Mouse (Mus musculus): ENCODE results near the gene Map2k6.

DNA sequence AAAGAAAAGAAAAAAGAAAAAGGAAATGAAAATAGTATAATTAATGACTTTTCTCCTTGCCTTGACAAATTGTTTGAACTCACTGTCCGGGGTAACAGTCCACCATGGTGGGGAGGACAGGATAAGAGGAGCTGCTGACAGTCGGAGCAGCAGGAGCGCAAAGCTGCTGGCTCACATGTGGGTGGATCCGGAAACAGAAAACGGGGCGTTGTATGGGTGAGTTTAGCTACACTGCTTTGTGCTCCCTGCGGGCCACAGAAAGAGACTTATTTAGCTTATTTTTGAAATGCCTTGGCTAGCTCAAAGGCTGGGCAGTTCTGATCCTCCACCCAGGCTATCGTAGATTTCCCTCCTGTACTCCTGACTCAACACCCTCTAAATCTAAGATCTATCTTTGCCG, 44.7 kb upstream of the Map2k6 start:
- TF ChIP-seq POLR2A (IDR thresholded peaks at IDR 0.05; ENCODE audit: borderline replicate concordance, insufficient read depth, low read length) (no peak), CTCF (IDR thresholded peaks at IDR 0.05; ENCODE audit: borderline replicate concordance, insufficient read depth, low read depth, low read length) (no peak)

Data from cerebellum, adult 2 months (tissue).